Mouse (Mus musculus) midbrain, embryonic 12.5 days (tissue): ENCODE results near the gene Rbbp9. TPM values are rescaled to one million over a fixed set of nuclear protein-coding genes. Genes with fewer than 3 reads are reported as not detected.

ENCODE experiments used
- polyA plus RNA-seq: library from polyadenylated mRNA; unstranded; fragments of >200 nt; fragmentation: Nextera tagmentation; extraction: Ambion mirVana; gene quantifications from 2 replicates; pipeline ENCODE4 v1.2.1, GENCODE M21; 2016

Rbbp9 gene
- polyA plus RNA-seq, 1 experiment from 2014 or later, result 60.3 TPM

Other genes with a start within 250 kb of the Rbbp9 start
- gene Ovol2, start 218.7 kb downstream of the Rbbp9 start, polyA plus RNA-seq, result not detected in 2 replicates
- gene Kat14, start 181.9 kb downstream of the Rbbp9 start, polyA plus RNA-seq, result 46.0 and 47.1 TPM in 2 replicates
- gene Pet117, start 181.9 kb downstream of the Rbbp9 start, polyA plus RNA-seq, result not detected in 2 replicates
- gene Dzank1, start 23.5 kb downstream of the Rbbp9 start, polyA plus RNA-seq, result 3.6 and 4.8 TPM in 2 replicates
- gene Polr3f, start 23.2 kb downstream of the Rbbp9 start, polyA plus RNA-seq, result 33.9 and 36.5 TPM in 2 replicates
- 109 and 115 TPM in 2 replicates for gene Sec23b, start 5.4 kb upstream of the Rbbp9 start, polyA plus RNA-seq
- 38.4 and 48.4 TPM in 2 replicates for gene Smim26, start 43.2 kb upstream of the Rbbp9 start, polyA plus RNA-seq
- 36.6 and 39.9 TPM in 2 replicates for gene Dtd1, start 49.0 kb upstream of the Rbbp9 start, polyA plus RNA-seq